Mouse (Mus musculus) frontal cortex, postnatal 25 days (tissue): Measurements from ENCODE around the gene Efna5.

ENCODE experiments used
- DNase-seq, 2 experiments: peaks; one replicate each; pipeline ENCODE4 v3.0.0; 2022; ENCODE audit warnings: low spot score in 2 of 2

Gene Efna5

DNA sequence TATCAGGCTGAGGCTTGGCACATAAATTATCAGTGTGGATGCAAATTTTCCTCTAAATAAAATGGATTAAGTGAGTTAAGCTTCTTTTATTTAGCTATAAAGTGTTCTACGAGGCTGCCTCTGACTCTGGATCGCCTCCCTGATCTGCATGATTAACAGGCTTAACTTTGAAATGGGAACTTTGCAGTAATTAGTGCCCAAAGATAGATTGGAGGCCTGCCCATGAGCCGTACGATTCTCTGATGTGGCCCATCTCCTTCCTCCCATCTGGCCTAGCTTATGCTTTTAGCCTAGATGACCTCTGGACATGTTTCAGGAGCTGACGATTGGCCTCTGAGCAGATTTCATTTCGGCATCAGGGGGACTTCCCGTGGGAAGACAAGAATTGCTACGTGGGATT lies 273.0 kb downstream of the Efna5 start:
- DNase-seq = no peak

DNA sequence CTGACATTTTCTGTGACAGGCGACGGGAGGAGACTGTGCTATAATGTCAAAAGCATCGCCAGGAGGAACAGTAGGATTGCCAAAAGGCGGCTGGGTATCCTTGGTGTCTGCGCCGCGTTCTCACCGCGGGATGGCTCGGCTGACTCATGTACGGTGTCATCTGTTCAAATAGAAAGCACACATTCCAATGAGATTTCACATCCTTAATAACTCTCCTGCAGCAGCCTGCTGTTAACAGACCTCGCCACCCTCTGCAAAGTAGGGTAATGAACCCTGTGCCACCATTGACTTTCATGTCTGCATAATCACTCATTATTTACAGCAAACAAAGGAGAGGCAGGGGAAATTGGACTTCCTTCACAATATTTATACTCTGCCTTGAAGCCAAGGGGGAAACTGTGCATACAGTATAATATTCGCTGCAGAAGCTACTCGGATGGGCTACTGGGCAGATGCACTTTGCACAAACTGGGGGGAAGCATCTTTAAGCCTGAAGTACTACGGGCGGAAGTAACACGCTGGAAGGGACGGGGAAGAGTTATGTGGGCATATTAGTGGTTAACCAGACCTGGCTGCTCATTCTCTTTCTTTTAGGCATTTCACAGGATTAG lies 273.7 kb downstream of the Efna5 start:
- DNase-seq = peak in 1 of 2 experiments; percentile 12

DNA sequence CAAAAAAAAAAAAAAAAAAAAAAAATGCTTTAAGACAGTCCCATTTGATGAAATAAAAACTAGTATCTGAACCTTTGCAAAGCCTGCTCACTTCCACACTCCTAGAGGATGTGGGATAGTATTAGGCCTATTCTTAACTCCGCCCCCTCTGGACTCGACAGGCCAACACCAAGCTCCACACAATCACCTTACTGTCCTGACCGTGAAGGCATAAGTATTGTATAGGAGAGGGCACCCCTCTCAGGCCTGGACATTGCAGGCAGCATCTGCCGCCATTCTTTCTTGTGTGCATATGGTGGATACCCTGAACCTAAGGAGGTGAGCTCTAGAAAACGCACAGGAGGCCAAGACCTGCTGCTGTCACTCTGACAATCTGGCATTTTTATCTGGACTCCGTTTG lies 274.4 kb downstream of the Efna5 start:
- no peak for DNase-seq

DNA sequence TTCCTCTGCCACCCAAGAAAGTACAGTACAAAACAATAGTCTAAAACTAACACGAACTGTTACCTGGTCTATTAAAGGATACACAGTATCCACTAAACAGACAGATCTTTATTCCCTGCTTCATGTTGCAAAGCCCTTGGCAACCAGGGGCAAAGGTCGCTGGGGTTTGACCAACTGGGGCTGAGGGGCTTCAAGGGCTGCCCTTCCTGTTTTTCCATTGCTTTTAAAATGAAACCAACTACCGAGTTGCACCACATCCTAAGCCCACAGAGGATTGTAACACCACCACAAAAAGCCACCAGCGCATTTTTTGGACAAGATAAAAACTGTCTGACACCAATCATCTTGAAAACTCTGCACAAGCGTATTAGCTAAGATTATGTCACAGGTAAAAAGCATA lies 276.8 kb downstream of the Efna5 start:
- no peak for DNase-seq

DNA sequence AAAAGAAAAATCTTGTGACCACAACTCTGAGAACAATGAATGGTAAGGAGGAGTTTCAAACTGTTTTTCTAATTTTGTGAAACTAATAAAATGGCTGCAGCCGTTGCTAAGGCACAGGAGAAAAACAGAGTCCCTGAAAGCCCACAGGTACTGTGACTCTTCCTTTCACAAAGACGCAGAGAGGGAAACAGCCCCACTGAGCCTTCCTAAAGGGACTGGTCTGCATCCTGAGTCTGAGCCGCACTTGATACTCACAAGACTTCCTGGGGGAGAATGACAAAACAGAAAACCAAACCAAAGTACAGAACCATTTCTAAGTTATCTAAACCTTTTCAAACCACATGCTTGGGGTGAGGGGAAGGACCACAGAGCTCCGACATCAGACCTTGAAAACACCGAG lies 277.5 kb downstream of the Efna5 start:
- DNase-seq = no peak

DNA sequence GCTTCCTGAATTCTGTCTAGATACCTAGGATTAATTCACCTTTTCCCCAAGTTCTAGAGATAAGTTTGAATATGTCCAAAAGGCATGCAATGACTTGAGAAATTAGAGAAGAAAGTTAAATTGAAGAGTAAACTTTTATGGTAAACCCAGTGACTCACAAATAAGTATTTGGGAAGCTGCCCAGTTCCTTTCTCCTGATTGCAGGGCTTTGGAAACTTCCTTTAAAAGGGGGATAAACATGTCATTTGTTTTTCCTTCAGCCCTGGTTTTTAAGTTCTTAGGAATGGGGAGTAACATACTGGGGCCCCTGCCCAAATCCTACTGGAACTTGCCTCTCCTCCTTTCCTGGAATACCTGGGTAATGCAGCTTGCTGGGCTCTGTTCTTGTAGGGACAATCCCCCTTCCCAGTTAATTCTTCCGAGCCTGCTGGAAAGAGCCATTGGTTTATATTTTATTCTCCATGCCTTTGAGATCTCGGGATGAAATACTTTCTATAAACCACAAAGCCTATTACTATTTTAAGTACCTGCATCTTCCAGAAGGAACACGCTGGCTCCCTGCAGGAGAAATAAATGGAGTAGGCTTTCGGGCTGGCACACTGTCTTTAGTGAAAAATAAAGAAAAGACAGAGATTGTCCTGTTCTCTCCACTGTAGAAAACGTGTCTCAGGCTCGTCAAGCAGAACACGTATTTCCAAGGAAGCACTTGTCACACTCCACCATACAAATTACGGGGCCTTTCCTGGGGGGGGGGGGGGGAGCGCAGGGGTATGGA lies 282.2 kb downstream of the Efna5 start:
- no peak for DNase-seq

DNA sequence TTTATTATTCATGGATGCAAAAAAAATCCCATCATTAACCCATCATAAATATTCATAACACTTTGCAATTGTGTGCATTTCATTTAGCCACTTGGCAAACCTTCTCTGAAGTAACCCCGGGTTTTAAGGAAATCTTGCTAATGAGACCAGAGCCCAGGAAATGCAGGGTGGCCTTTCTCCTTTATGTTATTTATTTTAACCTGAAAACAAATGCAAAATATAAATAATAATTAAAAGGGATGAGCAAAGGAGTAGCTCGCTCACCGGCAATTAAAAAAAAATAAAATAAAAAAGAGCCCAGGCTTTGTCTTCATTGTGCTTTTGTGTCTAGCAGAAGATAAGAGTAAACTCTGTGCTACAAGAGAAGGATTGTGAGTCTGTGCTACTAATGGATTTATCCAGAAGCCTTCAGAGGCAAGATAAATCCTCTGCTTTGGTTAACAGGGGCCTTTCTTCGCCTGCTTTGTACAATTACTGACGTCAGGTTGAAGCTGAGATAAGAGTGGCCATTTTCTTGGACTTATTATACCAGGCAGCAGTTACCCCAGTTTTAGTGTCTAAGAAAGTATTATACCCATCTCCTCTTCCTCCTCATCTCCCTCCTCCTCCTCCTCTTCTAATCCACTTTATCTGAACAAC lies 288.6 kb downstream of the Efna5 start:
- no peak for DNase-seq

DNA sequence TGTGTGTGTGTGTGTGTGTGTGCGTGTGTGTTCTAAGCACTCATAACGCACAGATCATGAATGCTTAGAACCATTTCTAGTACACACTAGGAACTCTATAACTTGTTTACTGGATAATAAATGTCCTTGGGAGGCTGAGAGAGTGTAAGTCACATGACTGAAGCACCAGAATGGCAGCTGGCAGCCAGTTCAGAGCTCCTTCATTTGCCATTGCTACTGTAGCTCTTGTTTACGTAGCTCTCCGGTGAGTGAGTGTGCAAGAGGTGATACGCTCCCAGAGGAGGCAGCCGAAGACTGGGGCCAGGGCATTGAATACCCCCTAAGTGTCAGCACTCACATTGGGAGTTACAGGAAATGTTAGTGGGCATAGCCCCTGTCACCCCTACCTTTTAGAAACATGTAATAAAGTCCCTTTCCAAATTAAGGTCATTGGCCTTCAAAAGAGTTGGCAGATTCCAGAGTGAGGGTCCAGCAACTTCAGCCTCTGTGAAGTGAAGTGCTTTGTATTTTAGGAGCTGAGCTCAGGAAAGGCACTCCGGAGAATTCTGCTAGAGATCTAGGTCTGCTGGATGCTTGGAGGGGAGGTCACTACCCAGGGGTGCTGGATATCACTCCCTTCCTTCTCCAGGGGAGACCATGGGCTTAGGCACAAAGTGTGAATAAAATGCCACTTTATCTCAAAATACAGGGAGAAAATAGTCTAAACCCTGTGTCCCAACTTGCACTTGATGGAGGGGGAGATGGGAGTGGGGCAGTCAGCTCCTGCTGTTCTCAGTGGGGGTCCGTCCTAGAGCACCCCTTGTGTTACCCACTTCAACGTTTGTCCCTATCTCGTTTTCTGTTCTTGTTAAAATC lies 289.3 kb downstream of the Efna5 start:
- DNase-seq = no peak

DNA sequence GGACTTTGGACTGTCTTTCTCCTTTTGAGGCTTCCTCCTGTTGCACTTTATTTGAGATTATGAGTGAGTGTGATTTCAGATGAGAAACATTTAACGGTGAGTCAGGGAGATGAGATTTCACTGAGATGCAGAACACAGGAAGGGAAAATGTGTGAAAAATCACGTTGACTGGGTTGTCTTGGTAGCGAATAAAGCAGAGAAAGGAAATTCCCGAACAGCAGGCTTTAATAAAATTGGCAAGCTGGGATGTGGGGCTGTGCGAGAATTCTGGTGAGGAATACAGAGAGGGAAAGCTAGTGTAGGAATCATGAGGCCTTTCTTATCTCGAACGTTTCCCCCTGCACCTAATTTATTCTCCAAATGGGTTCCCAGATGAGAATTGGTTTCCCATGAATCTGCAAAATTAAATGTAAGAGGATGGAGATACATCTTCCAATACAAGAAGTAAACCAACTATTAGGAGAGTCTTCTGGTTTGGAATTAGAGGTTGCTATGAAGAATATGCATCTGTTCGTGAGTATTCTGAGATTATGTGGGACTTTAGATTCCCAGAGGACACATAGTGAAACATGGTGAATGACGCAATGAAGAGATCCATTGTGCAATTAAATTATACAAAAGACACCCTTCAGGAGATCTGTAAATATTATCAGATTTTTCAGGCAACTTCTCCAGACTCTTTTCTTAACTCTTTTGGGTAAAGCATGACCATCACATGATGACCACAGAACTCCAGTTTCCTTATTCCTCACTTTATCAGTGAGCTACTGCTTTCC lies 290.2 kb downstream of the Efna5 start:
- no peak for DNase-seq

DNA sequence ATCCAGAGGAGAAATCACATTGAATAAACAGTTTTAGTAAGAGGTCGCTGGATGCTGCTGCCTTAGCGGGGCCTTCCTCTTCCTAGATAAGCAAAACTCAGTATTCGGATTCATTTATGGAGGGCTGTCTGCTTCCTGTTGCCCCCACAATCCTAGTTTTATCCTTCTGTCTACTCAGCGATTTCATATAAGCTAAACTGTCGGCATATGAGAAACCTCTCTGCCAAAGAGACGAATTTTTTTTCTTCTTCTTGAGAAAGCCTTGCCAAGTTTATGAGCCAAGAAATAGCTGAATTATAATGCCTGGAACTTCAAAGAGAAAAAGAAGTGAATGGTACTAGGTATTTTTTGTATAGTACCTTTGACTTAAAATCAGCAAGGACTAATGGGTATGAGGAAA lies 301.0 kb downstream of the Efna5 start:
- no peak for DNase-seq

DNA sequence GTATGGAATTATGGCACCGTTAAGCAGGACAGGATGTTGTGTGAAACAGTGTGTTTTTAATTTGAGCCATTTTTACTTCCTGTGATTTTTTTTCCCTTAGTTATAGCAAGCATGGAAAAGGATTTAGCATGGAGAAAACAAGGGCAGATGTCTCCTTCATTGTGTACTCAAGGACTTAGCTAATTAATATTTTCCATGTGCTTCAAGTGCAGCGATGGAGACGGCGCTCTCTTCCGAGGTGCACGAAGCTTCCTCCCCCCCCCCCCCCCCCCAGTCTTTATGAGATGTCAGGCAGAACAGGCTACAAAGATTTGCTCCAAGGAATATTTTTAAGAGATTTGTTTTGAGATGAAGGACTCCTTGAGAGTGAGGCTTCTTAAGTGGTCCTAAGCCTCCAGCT lies 301.5 kb downstream of the Efna5 start:
- DNase-seq = no peak

DNA sequence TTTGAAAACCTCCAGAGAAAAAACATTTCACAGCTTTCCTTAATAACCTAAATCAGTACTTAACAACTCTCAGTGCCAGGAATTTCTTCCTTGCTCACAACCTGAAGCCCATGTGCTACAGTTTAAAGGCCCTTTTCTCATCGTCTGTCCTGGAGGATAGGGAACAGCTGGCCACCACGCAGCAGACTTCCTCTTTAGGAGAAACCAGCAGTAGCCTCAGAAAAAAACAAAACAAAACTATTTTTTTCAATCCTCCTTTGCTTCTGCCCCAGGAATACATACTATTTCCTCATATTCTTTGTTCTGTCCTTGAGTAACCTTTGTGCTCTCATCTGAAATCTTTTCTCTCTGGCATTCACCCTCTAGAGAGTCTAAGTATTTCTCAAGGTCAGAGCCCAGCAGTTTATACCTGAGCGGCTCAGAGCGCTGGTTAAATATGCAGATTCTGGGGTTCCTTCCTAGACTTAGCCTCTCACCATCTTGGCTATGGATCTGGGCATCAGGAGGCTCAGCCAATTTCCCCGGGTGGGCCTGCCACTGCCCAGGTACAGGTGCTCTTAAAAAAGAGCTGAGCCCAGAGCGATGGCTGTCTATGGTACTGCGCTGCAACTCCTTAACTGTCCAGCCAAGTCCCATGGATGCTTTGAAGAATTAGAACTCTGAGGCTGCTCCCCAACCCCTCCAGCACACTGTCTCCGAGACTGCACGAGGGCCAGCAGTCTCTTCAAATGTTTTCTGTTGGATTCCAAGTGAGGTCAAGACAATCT lies 306.4 kb downstream of the Efna5 start:
- no peak for DNase-seq

DNA sequence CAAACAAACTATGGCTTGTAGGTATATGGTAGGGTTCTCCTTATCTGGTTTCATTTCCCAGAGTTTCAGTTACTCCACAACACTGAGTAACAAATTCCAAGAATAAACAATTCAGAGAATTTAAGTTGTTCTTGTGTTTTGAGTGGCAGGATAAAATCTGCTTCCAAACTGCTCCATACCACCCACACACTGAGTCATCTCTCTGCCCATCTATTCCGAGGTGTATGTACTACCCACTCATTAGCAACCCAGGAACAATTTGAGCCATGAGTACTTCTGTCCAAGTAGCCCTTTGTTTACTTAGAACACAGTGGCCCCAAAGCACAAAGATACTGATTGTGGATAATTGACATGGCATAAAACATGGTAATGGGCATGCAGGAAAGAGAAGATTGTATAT lies 311.0 kb downstream of the Efna5 start:
- DNase-seq = no peak

DNA sequence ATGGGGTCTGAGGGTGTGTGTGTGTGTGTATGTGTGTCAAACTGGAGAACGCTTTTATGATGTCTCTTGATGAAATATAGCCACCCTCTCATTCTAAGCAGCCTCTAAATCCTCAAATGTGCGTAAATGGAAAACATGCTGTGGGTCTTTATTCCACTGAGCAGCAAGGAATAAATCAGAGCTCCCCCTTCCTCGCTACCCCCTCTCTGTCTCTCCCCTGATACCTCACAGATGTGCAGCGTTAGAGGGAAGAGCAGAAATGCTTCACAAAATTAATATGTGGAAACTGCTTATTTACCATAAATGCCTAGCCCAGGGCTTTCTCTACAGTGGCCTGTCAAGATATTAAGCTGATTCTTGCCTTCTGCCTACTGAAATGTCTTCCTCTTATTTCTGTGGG lies 313.1 kb downstream of the Efna5 start:
- no peak for DNase-seq

DNA sequence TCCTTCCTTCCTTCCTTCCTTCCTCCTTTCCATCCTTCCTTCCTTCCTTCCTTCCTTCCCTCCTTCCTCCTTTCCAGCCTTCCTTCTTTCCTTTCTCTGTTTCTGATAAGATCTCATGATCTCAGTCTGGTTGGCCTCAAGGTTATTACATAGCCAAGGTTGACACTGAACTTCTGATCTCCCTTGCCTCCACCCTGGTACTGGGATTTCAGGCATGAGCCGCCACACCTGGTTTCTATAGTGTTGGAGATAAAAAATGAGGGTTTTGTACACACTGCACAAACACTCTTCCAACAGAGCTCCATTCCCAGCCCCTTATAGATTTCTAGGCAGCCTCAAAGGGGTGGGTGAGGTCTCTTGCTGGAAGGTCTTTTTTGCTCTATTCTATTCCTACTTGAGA lies 315.5 kb downstream of the Efna5 start:
- DNase-seq = no peak

DNA sequence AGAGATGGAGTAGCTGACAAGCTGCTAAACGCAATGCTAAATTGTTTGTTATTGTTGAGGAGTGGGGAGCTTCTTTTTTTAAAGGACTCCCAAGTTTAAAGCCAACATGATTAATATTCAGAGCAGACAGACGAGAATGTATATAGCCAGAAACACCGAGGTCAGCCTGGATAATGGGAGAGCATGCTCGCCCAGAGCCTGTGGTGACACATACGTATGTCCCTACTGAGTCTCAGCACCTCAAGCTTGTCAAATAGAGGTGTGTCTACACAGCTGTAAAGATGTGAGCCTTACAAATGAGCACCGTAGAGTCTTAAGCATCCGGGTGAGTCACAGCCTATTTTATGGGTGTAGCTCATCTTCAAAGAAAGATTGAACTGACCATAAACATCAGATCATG lies 318.7 kb downstream of the Efna5 start:
- DNase-seq = no peak

DNA sequence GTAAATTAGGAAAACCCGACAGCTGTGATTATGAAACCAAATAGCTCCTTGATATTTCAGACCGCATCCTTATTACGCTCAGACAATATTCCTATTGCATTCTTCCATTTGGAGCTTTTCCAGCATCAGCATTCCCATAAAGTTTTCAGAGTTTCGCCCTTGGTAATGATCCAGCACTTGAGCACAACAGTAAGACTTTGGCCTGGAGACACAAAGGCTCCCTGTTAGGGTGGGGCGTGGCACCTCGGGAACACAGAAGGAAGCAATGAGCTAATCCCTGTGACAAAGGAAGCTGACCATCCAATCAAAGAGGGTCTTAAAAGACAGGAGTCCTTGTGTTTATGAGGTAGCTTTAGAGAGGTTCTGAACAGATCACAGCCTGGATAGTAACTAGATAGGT lies 323.9 kb downstream of the Efna5 start:
- no peak for DNase-seq
